Mouse (Mus musculus) myocyte (in vitro differentiated cells): ENCODE results near the gene Olfr1186.

Experiments
- E2F4 ChIP-seq: IDR thresholded peaks from one replicate; pipeline ENCODE4 v1.6.1; 2011; ENCODE audit warnings: mild to moderate bottlenecking, control low read depth, moderate library complexity; ENCODE audit not compliant: insufficient read depth
- MYOG ChIP-seq, 3 experiments: IDR thresholded peaks; one replicate each; pipeline ENCODE4 v1.6.1; 2011; ENCODE audit warnings: control low read depth in 2 of 3, low read depth in 2 of 3, mild to moderate bottlenecking in 2 of 3; ENCODE audit not compliant: insufficient read length in 2 of 3, control insufficient read depth in 1 of 3, insufficient read depth in 1 of 3
- POLR2A ChIP-seq: IDR thresholded peaks from one replicate; pipeline ENCODE4 v1.6.1; 2011; ENCODE audit warnings: low read depth, mild to moderate bottlenecking, control low read depth, moderate library complexity; ENCODE audit not compliant: insufficient read length
- TCF3 ChIP-seq: IDR thresholded peaks from one replicate; pipeline ENCODE4 v1.6.1; 2011; ENCODE audit warnings: low read depth, control low read depth; ENCODE audit not compliant: insufficient read length

DNA sequence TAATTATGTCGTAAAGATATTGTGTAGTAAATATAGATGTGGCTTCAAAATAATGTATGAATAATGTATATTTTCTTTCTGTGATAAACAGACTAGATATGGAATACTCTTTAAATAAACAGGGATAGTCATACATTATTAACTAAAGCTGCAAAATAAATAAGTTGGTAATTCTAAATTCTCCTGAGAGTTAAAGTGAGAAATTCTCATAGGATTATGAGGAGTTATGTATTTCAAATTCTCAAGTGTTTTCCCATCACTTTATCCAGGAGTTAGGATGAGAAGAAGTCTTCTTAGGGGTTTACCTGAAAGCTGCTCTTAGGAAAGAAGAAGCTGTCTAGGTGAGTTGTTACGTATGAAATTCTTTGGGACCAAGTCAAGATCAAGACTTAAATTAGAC is 38.3 kb downstream of the Olfr1186 start, which contains the start of gene Olfr1188:
- TF ChIP-seq E2F4, result no peak
- TF ChIP-seq POLR2A, result no peak
- no peak for TF ChIP-seq TCF3
- no peak for TF ChIP-seq MYOG (IDR thresholded peaks at IDR 0.05; ENCODE audit: control insufficient read depth in 1 of 3, insufficient read depth in 1 of 3, insufficient read length in 2 of 3, low read depth in 2 of 3)
